Mouse (Mus musculus): ENCODE measurements around the gene Mthfsl. TPM values are rescaled to one million over a fixed set of nuclear protein-coding genes. Genes with fewer than 3 reads are reported as not detected.
"Not testable (repeated sequence)": the region's sequence is repeated elsewhere in the genome, so short reads cannot be mapped to it uniquely, and the experiment has no call there.

Mthfsl gene
- total and polyA plus RNA-seq, 2 experiments from 2014 or later = 2.8 to 40.6 TPM

DNA sequence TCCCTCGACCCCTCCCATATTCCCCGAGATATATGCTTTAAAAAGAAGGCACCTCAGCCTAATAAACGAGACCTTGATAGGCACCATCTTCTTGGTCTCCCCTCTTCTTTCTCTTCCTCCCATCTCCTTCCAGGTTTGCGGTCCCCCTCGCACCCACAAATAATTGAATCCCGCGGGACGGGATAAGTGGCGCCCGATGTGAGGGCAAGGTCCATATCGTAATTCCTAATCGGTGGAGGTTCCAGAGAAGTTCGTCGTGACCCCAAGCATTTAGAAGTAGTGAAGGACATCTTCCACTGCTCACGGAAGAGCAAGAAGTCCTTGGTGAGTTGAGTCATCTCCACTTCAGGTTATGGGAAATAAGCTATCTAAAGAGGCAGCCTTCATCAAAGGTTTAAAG lies 69.4 kb downstream of the Mthfsl start:
- not testable (repeated sequence) for H3K36me3 ChIP-seq (replicated peaks; ENCODE audit: control insufficient read depth, insufficient read depth, low read length); H3K27me3 ChIP-seq (ENCODE audit: control insufficient read depth, insufficient read depth, low read length); H3K4me1 ChIP-seq (ENCODE audit: control insufficient read depth, insufficient read depth); H3K9me3 ChIP-seq (replicated peaks; ENCODE audit: control insufficient read depth, low read length); H3K9ac ChIP-seq (replicated peaks; ENCODE audit: low read depth, low read length); H3K27ac ChIP-seq (ENCODE audit: low read depth); H3K4me2 ChIP-seq (ENCODE audit: low read depth, low read length); ATAC-seq (ENCODE audit: insufficient read depth, low read depth); DNase-seq (ENCODE audit: low spot score); H3K4me3 ChIP-seq (ENCODE audit: low read depth, low read length)
- 94% methylated on average over 12 of the region's 15 CpGs for WGBS

Other genes starting within 250 kb of the Mthfsl start
- gene Syncrip, start 237.7 kb downstream of the Mthfsl start, total RNA-seq (2014; rRNA removed; ENCODE audit: low replicate concordance) = 21.6 and 32.1 TPM in 2 replicates
- gene Syncrip, start 237.7 kb downstream of the Mthfsl start, polyA plus RNA-seq (2015; fragmentation: Nextera tagmentation; extraction: Ambion mirVana) = 34.2 and 41.4 TPM in 2 replicates
- gene Zfp949, start 172.3 kb downstream of the Mthfsl start, total RNA-seq (2014; rRNA removed; ENCODE audit: low replicate concordance) = 3.3 and 4.9 TPM in 2 replicates
- gene Zfp949, start 172.3 kb downstream of the Mthfsl start, polyA plus RNA-seq (2015; fragmentation: Nextera tagmentation; extraction: Ambion mirVana) = 5.6 and 8.3 TPM in 2 replicates
- gene Trim43a, start 139.4 kb downstream of the Mthfsl start, total RNA-seq (2014; rRNA removed; ENCODE audit: low replicate concordance) = not detected in 2 replicates
- 0.12 and 0.14 TPM in 2 replicates for gene Trim43a, start 139.4 kb downstream of the Mthfsl start, polyA plus RNA-seq (2015; fragmentation: Nextera tagmentation; extraction: Ambion mirVana)
- gene Bcl2a1d, start 11.6 kb upstream of the Mthfsl start, total RNA-seq (2014; rRNA removed; ENCODE audit: low replicate concordance) = not detected in 2 replicates
- 0.44 TPM in 1 of 2 replicates, not detected in the other for gene Bcl2a1d, start 11.6 kb upstream of the Mthfsl start, polyA plus RNA-seq (2015; fragmentation: Nextera tagmentation; extraction: Ambion mirVana)
- not detected in 2 replicates for gene Trim43c, start 118.9 kb upstream of the Mthfsl start, total RNA-seq (2014; rRNA removed; ENCODE audit: low replicate concordance)
- gene Trim43c, start 118.9 kb upstream of the Mthfsl start, polyA plus RNA-seq (2015; fragmentation: Nextera tagmentation; extraction: Ambion mirVana) = 0.08 TPM in 1 of 2 replicates, not detected in the other
- not detected in 2 replicates for gene Bcl2a1a, start 236.6 kb upstream of the Mthfsl start, total RNA-seq (2014; rRNA removed; ENCODE audit: low replicate concordance)
- 0.15 and 0.41 TPM in 2 replicates for gene Bcl2a1a, start 236.6 kb upstream of the Mthfsl start, polyA plus RNA-seq (2015; fragmentation: Nextera tagmentation; extraction: Ambion mirVana)

Measured in heart, postnatal 0 days (tissue).